ENCODE assay signal across 20 mouse cellular contexts in the genomic region with DNA sequence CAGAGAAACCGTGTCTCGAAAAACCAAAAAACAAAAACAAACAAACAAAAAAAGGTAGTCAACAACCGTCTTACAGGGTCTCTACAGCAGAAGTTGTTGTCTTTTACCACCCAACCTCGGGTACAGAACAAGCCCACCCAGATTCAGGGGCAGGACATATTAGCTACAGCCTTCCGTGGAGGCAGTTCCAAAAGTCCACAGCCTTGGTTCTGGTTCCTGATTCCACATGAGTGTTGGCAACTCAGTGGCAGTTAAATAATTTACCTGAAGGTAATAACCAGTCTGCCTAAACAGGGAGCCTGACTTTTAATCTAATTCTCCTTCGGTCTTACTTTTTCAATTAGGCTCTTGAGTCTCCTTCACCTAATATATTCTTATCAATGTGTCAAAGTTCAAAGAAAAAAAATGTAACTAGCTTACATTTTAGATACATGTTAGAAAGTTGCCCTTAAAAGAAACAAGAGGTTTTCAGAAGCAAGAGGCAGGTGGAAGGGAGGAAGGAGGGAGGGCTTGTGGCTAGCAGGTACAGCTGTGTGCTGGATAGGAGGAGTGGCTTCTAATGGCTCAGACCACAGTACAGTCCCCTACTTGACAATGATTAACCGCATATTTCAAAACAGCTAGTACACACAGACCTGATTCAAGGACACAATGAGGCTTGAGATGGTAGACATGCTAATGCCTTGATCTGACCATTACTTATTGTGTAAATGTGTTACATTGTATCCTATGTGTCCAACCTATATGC. TPM values are rescaled to one million over a fixed set of nuclear protein-coding genes. Genes with fewer than 3 reads are reported as not detected.
DNase-seq lines count a peak whose midpoint lies in the region; ATAC-seq and TF ChIP-seq lines count a peak whose summit lies in the region.
"Had no signal": no experiment of that assay in that cellular context is flagged by ENCODE, and none has a peak within 500 bp of the region (broad histone marks: within the 10 kb centered on the region; RNA-seq: fewer than 3 reads in every experiment).

No protein-coding gene starts in this region.

- no peaks in the 10 kb centered on the region for H3K9me3 ChIP-seq in stomach, embryonic 15.5 days
- H3K9me3 ChIP-seq in stomach, postnatal 0 days (ENCODE audit: control insufficient read depth, low read length), result no peaks in the 10 kb centered on the region
- H3K9me3 ChIP-seq in kidney, embryonic 14.5 days (ENCODE audit: control insufficient read depth, low read length), result no peaks in the 10 kb centered on the region
- H3K9me3 ChIP-seq in liver, embryonic 13.5 days (replicated peaks), result no peaks in the 10 kb centered on the region
- H3K9me3 ChIP-seq: embryonic facial prominence, embryonic 12.5 days; hindbrain, embryonic 12.5 days; midbrain, embryonic 10.5 days had no signal

- H3K4me1 ChIP-seq in stomach, embryonic 15.5 days, result no peaks in the 10 kb centered on the region
- no peaks in the 10 kb centered on the region for H3K4me1 ChIP-seq in stomach, postnatal 0 days (replicated peaks; ENCODE audit: control insufficient read depth, insufficient read depth)
- no peaks in the 10 kb centered on the region for H3K4me1 ChIP-seq in kidney, embryonic 14.5 days (ENCODE audit: control insufficient read depth, insufficient read depth, low read length)
- no peaks in the 10 kb centered on the region for H3K4me1 ChIP-seq in liver, embryonic 13.5 days (replicated peaks)
- H3K4me1 ChIP-seq: embryonic facial prominence, embryonic 12.5 days; hindbrain, embryonic 12.5 days; midbrain, embryonic 10.5 days had no signal

- no peak overlapping the region for H3K4me3 ChIP-seq in stomach, embryonic 15.5 days (replicated peaks)
- no peak overlapping the region for H3K4me3 ChIP-seq in stomach, postnatal 0 days (ENCODE audit: low read depth, low read length)
- no peak overlapping the region for H3K4me3 ChIP-seq in kidney, embryonic 14.5 days (ENCODE audit: low read length)
- H3K4me3 ChIP-seq in liver, embryonic 13.5 days (replicated peaks), result no peak overlapping the region
- H3K4me3 ChIP-seq: embryonic facial prominence, embryonic 12.5 days; hindbrain, embryonic 12.5 days; midbrain, embryonic 10.5 days had no signal

- no peak for DNase-seq in stomach, postnatal 0 days (ENCODE audit: low spot score)
- no peak for DNase-seq in liver, embryonic 13.5 days
- no peak for DNase-seq in left cerebral cortex, adult 8-10 months (ENCODE audit: low spot score in 2 of 2)
- no peak for DNase-seq in urinary bladder, postnatal 4 days (ENCODE audit: low spot score in 2 of 2)
- DNase-seq: adrenal gland, postnatal 14 days; cerebellum, adult 18-20 months; forebrain, postnatal 0 days; gastrocnemius, postnatal 14 days; lung, adult 18-20 months; right cerebral cortex, postnatal 14 days; thymus, postnatal 4 days had no signal

- TF ChIP-seq CTCF in stomach, postnatal 0 days (IDR thresholded peaks at IDR 0.05; ENCODE audit: low read depth), result no peak

- H3K27ac ChIP-seq in stomach, embryonic 15.5 days, result no peak overlapping the region
- no peak overlapping the region for H3K27ac ChIP-seq in stomach, postnatal 0 days (replicated peaks)
- no peak overlapping the region for H3K27ac ChIP-seq in kidney, embryonic 14.5 days (ENCODE audit: low read depth, low read length)
- no peak overlapping the region for H3K27ac ChIP-seq in liver, embryonic 13.5 days
- H3K27ac ChIP-seq: embryonic facial prominence, embryonic 12.5 days; hindbrain, embryonic 12.5 days; midbrain, embryonic 10.5 days had no signal

- no peak for TF ChIP-seq EP300 in stomach, postnatal 0 days (optimal IDR thresholded peaks at IDR 0.05)

- H3K9ac ChIP-seq in stomach, embryonic 15.5 days, result no peak overlapping the region
- no peak overlapping the region for H3K9ac ChIP-seq in stomach, postnatal 0 days (ENCODE audit: low read length)
- no peak overlapping the region for H3K9ac ChIP-seq in kidney, embryonic 14.5 days (ENCODE audit: low read depth, low read length)
- no peak overlapping the region for H3K9ac ChIP-seq in liver, embryonic 13.5 days
- H3K9ac ChIP-seq: embryonic facial prominence, embryonic 12.5 days; forebrain, postnatal 0 days; hindbrain, embryonic 12.5 days had no signal

- no peak overlapping the region for H3K4me2 ChIP-seq in stomach, embryonic 15.5 days
- H3K4me2 ChIP-seq in stomach, postnatal 0 days (replicated peaks; ENCODE audit: low read depth), result no peak overlapping the region
- no peak overlapping the region for H3K4me2 ChIP-seq in kidney, embryonic 14.5 days (replicated peaks; ENCODE audit: low read depth, low read length)
- H3K4me2 ChIP-seq in liver, embryonic 13.5 days, result no peak overlapping the region
- H3K4me2 ChIP-seq: embryonic facial prominence, embryonic 12.5 days; hindbrain, embryonic 12.5 days had no signal

- no peaks in the 10 kb centered on the region for H3K27me3 ChIP-seq in stomach, embryonic 15.5 days (replicated peaks)
- H3K27me3 ChIP-seq in stomach, postnatal 0 days (ENCODE audit: control insufficient read depth, insufficient read depth, low read length), result no peaks in the 10 kb centered on the region
- no peaks in the 10 kb centered on the region for H3K27me3 ChIP-seq in kidney, embryonic 14.5 days (ENCODE audit: control insufficient read depth, insufficient read depth, low read length)
- no peaks in the 10 kb centered on the region for H3K27me3 ChIP-seq in liver, embryonic 13.5 days
- H3K27me3 ChIP-seq: embryonic facial prominence, embryonic 12.5 days; hindbrain, embryonic 12.5 days had no signal

- peak; percentile 65; the same call in 1 of the 2 replicates for ATAC-seq in stomach, embryonic 15.5 days (ENCODE audit: insufficient read depth, low FRiP score, low read depth)
- ATAC-seq in stomach, postnatal 0 days (ENCODE audit: low FRiP score, low TSS enrichment), result no peak
- ATAC-seq in kidney, embryonic 14.5 days (ENCODE audit: low FRiP score, low TSS enrichment), result peak; percentile 81
- peak; percentile 67; the same call in 1 of the 2 replicates for ATAC-seq in liver, embryonic 13.5 days (ENCODE audit: low read depth)
- no peak for ATAC-seq in megakaryocyte, adult 5-6 weeks (ENCODE audit: poor library complexity, severe bottlenecking)
- ATAC-seq: activated CD4-positive, CD25-positive, alpha-beta regulatory T cell, adult 4 months; forebrain, postnatal 0 days; Patski had no signal

- H3K36me3 ChIP-seq in stomach, embryonic 15.5 days, result no peaks in the 10 kb centered on the region
- H3K36me3 ChIP-seq in stomach, postnatal 0 days (ENCODE audit: control insufficient read depth, insufficient read depth, low read length), result no peaks in the 10 kb centered on the region
- H3K36me3 ChIP-seq in kidney, embryonic 14.5 days (ENCODE audit: control insufficient read depth, insufficient read depth, low read length), result no peaks in the 10 kb centered on the region
- no peaks in the 10 kb centered on the region for H3K36me3 ChIP-seq in liver, embryonic 13.5 days
- H3K36me3 ChIP-seq: embryonic facial prominence, embryonic 12.5 days; hindbrain, embryonic 12.5 days; midbrain, embryonic 10.5 days had no signal

- 85% methylated on average over 7 of the region's 7 CpGs for WGBS in stomach, embryonic 15.5 days
- 89% methylated on average over 7 of the region's 7 CpGs for WGBS in stomach, postnatal 0 days
- WGBS in kidney, embryonic 14.5 days, result 80% methylated on average over 7 of the region's 7 CpGs
- WGBS in liver, embryonic 13.5 days (ENCODE audit: insufficient replicate concordance), result 66% methylated on average over 7 of the region's 7 CpGs

RNA-seq across cellular contexts. Expression of gene Cnnm1, which starts 23.5 kb away (rescaled TPM):
- polyA plus RNA-seq in stomach, embryonic 15.5 days (2015; fragmentation: Nextera tagmentation; extraction: Ambion mirVana), result 0.30 and 0.72 TPM in 2 replicates
- polyA plus RNA-seq in stomach, postnatal 0 days (2015; fragmentation: Nextera tagmentation; extraction: Ambion mirVana), result 0.47 and 0.56 TPM in 2 replicates
- polyA plus RNA-seq in kidney, embryonic 14.5 days (2014; fragmentation: Nextera tagmentation; extraction: Ambion mirVana), result 0.13 TPM in 1 of 2 replicates, not detected in the other
- 0.07 and 0.37 TPM in 2 replicates for polyA plus RNA-seq in liver, embryonic 13.5 days (2015; fragmentation: Nextera tagmentation; extraction: Ambion mirVana)
- 100 to 1,000 TPM in 1 of 4 experiments, 10 to 100 TPM in 3; 92.3 to 104 (median 96.8) TPM for total RNA-seq in left cerebral cortex, adult 8-10 months (2022)
- total RNA-seq in megakaryocyte, adult 5-6 weeks (2015), result 0.02 and 0.05 TPM in 2 replicates
- not detected in 2 replicates for total RNA-seq in megakaryocyte, adult 5-6 weeks (2017)
- polyA plus RNA-seq: activated CD4-positive, CD25-positive, alpha-beta regulatory T cell, adult 4 months; C2C12; Patski had no signal

Comparison
In these comparisons a context has a peak if more than half of its experiments do, and no peak if none do; other contexts are left out.
1. ATAC-seq: peak in stomach, embryonic 15.5 days (single experiment), kidney, embryonic 14.5 days (single experiment) and liver, embryonic 13.5 days (single experiment); none in stomach, postnatal 0 days (single experiment) and megakaryocyte, adult 5-6 weeks (single experiment).